Mouse (Mus musculus) cerebellum, adult 2 months (tissue): ENCODE measurements around the gene Nup98.

Source experiments
- CTCF ChIP-seq: fragments of 200-500 bp; IDR thresholded peaks from 2 replicates; pipeline ENCODE4 v1.5.1; 2011; ENCODE audit warnings: low read depth, mild to moderate bottlenecking, control low read depth, low read length, moderate library complexity, borderline replicate concordance; ENCODE audit not compliant: insufficient read depth
- POLR2A ChIP-seq: fragments of 200-500 bp; IDR thresholded peaks from 2 replicates; pipeline ENCODE4 v1.6.1; 2011; ENCODE audit warnings: low read length, control low read depth, borderline replicate concordance; ENCODE audit not compliant: insufficient read depth

DNA sequence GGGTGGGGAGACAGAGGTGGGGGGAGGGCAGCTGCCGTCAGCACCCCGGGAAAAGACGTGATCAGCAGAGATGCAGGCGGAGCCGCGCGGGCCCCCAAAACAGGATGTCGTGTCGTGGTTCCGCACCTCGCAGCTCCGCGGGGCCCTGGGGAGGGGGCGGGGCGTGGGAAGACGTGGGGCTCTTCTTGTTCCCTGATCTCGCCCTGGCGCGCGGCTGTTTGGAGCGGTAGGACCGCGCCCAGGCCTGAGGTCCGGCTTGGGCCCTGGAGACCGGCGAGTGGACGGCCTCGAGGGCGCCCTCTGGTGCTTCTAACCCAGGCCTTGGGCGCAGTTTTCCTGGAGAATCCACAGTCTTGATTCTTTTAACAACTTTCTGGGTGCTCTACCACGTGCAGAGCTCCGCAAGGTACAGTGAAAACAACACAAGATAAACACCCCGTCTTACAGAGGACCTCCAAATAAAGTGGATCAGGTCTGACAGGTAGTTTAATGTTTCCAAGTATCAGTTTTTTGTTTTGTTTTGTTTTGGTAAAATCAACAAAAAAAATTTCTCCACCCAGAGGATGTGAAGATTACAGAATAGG, 40.7 kb upstream of the Nup98 start:
- TF ChIP-seq POLR2A (0 out of 2 replicates have a peak, but pooled peaks have one; percentile 35), CTCF (peak; percentile 72)
